Mouse (Mus musculus) thymus, adult 2 months (tissue): ENCODE measurements at regions not wholly inside any gene's neighbourhood (a gene's known extent, or its start where the extent isn't known, plus 50 kb on each side); places are given as distances from the start of the nearest gene placed in this dataset.

Experiments
- CTCF ChIP-seq: fragments of 200-500 bp; IDR thresholded peaks from 2 replicates; pipeline ENCODE4 v1.5.1; 2012; ENCODE audit warnings: mild to moderate bottlenecking, control low read depth, low read length, moderate library complexity, borderline replicate concordance; ENCODE audit not compliant: control insufficient read depth, poor library complexity, insufficient read depth; ENCODE audit errors: extremely low read depth
- POLR2A ChIP-seq: fragments of 200-500 bp; IDR thresholded peaks from 2 replicates; pipeline ENCODE4 v1.6.1; 2012; ENCODE audit warnings: mild to moderate bottlenecking, low read length, control low read depth, moderate library complexity; ENCODE audit not compliant: control insufficient read depth, poor library complexity, insufficient read depth; ENCODE audit errors: extremely low read depth

DNA sequence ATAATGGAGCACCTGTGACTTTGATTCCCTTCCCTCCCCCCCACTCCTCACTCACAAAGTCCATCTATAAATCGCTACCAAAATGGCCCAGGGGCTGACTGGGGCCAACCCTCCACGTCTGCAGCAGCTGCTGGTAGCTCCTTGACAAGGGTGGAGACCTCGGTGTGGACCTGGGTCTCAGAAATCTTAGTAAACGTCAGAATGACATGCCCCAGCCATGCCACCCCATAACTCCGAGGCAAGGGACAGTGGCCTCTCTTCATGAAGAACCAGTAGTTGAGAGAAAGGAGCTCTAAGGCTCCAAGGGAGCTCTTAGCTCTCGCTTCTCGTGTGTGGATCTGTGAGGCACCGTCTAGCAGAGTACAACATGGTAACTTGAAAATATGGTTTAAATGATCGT is 398.4 kb downstream of the Zfp536 start:
- TF ChIP-seq POLR2A (no peak), CTCF (no peak)
